Mouse (Mus musculus): ENCODE measurements around the gene Igfbp6. TPM values are rescaled to one million over a fixed set of nuclear protein-coding genes. Genes with fewer than 3 reads are reported as not detected.

Igfbp6 gene
- total and polyA plus RNA-seq, 3 experiments: 0.38 TPM; not detected in 2

- no peak for DNase-seq (ENCODE audit: extremely low read depth)
- Histone ChIP-seq H3K4me2 (ENCODE audit: insufficient read depth, low read depth, poor library complexity, severe bottlenecking) (no peak overlapping the region), H3K27me3 (replicated peaks) (peaks cover 36% of the 10 kb centered on the region), H3K36me3 (replicated peaks in 1 of 2; ENCODE audit: control insufficient read depth in 1 of 2, insufficient read depth in 1 of 2, low read length in 1 of 2) (peaks cover 42 to 58% of the 10 kb centered on the region in 2 experiments), H3K4me3 (replicated peaks in 1 of 3; ENCODE audit: low read depth in 2 of 3, low read length in 2 of 3, poor library complexity in 1 of 3) (no peak overlapping the region), H3K27ac (ENCODE audit: insufficient read depth, low read depth) (no peak overlapping the region), H3K79me2 (replicated peaks; ENCODE audit: control insufficient read depth, extremely low read depth, insufficient read depth, poor library complexity, severe bottlenecking) (peaks cover 3% of the 10 kb centered on the region; the same call in 1 of the 2 replicates), H3K4me1 (ENCODE audit: control insufficient read depth in 1 of 2, insufficient read depth in 2 of 2) (peaks cover 7 to 47% of the 10 kb centered on the region in 2 experiments), H3K9ac (ENCODE audit: insufficient read depth, low read depth) (no peak overlapping the region), H3K9me3 (replicated peaks; ENCODE audit: low read length) (no peaks in the 10 kb centered on the region)
- dilution Hi-C loops (cut with MboI; ENCODE audit: extremely low pct_ligation_motif_present, extremely low pct_unique_long_range_greater_than_20kb, low sequenced_read_pairs) (no loop called here), in situ Hi-C loops (cut with MboI; ENCODE audit: low pct_ligation_motif_present, low pct_unique_long_range_greater_than_20kb, low sequenced_read_pairs) (no loop called here)
- peak; percentile 94 for TF ChIP-seq POLR2AphosphoS2 (IDR thresholded peaks at IDR 0.05; ENCODE audit: low read depth, low read length)
- TF ChIP-seq POLR2A (IDR thresholded peaks at IDR 0.05; ENCODE audit: low read depth, low read length): 0 out of 2 replicates have a peak, but pooled peaks have one; percentile 11
- TF ChIP-seq BHLHE40 (IDR thresholded peaks at IDR 0.05; ENCODE audit: low read depth, low read length): no peak
These were observed 46.1 kb upstream of the Igfbp6 start for GRCm38 (mm10) chr15:102097991-102098555.

- Histone ChIP-seq H3K27me3 (replicated peaks) (peaks cover 48% of the 10 kb centered on the region), H3K27ac (ENCODE audit: insufficient read depth, low read depth) (no peak overlapping the region), H3K9me3 (replicated peaks; ENCODE audit: low read length) (no peaks in the 10 kb centered on the region), H3K9ac (ENCODE audit: insufficient read depth, low read depth) (no peak overlapping the region), H3K4me3 (replicated peaks in 1 of 3; ENCODE audit: low read depth in 2 of 3, low read length in 2 of 3, poor library complexity in 1 of 3) (no peak overlapping the region), H3K4me2 (ENCODE audit: insufficient read depth, low read depth, poor library complexity, severe bottlenecking) (no peak overlapping the region), H3K36me3 (replicated peaks in 1 of 2; ENCODE audit: control insufficient read depth in 1 of 2, insufficient read depth in 1 of 2, low read length in 1 of 2) (peaks cover 30 to 46% of the 10 kb centered on the region in 2 experiments), H3K79me2 (replicated peaks; ENCODE audit: control insufficient read depth, extremely low read depth, insufficient read depth, poor library complexity, severe bottlenecking) (no peaks in the 10 kb centered on the region), H3K4me1 (ENCODE audit: control insufficient read depth in 1 of 2, insufficient read depth in 2 of 2) (peaks cover 7 to 39% of the 10 kb centered on the region in 2 experiments)
- DNase-seq (ENCODE audit: extremely low read depth): no peak
- dilution Hi-C loops (cut with MboI; ENCODE audit: extremely low pct_ligation_motif_present, extremely low pct_unique_long_range_greater_than_20kb, low sequenced_read_pairs): no loop called here
- in situ Hi-C loops (cut with MboI; ENCODE audit: low pct_ligation_motif_present, low pct_unique_long_range_greater_than_20kb, low sequenced_read_pairs): no loop called here
- TF ChIP-seq TCF12 (IDR thresholded peaks at IDR 0.05; ENCODE audit: low read depth, low read length) (no peak), MYC (IDR thresholded peaks at IDR 0.05; ENCODE audit: low read depth, low read length) (no peak), CTCF (conservative IDR thresholded peaks at IDR 0.05 in 1 of 2, IDR thresholded peaks at IDR 0.05 in 1 of 2; ENCODE audit: low read depth in 2 of 2, low read length in 2 of 2) (no peak), MXI1 (IDR thresholded peaks at IDR 0.05; ENCODE audit: low read depth, low read length) (no peak), HCFC1 (IDR thresholded peaks at IDR 0.05; ENCODE audit: low read depth, low read length) (no peak)
These were observed 44.9 kb upstream of the Igfbp6 start for GRCm38 (mm10) chr15:102099260-102099659.

GRCm38 (mm10) chr15:102099771-102100160 lies 44.4 kb upstream of the Igfbp6 start:
- Histone ChIP-seq H3K36me3 (replicated peaks in 1 of 2; ENCODE audit: control insufficient read depth in 1 of 2, insufficient read depth in 1 of 2, low read length in 1 of 2) (peaks cover 25 to 41% of the 10 kb centered on the region in 2 experiments), H3K4me2 (ENCODE audit: insufficient read depth, low read depth, poor library complexity, severe bottlenecking) (peak overlapping the region; percentile 61), H3K27me3 (replicated peaks) (peaks cover 52% of the 10 kb centered on the region), H3K9me3 (replicated peaks; ENCODE audit: low read length) (no peaks in the 10 kb centered on the region), H3K4me1 (ENCODE audit: control insufficient read depth in 1 of 2, insufficient read depth in 2 of 2) (peaks cover 7 to 33% of the 10 kb centered on the region in 2 experiments), H3K9ac (ENCODE audit: insufficient read depth, low read depth) (peak overlapping the region; percentile 49), H3K79me2 (replicated peaks; ENCODE audit: control insufficient read depth, extremely low read depth, insufficient read depth, poor library complexity, severe bottlenecking) (no peaks in the 10 kb centered on the region), H3K4me3 (replicated peaks in 1 of 3; ENCODE audit: low read depth in 2 of 3, low read length in 2 of 3, poor library complexity in 1 of 3) (peak overlapping the region; percentile 26 to 62 (median 31)), H3K27ac (ENCODE audit: insufficient read depth, low read depth) (no peak overlapping the region)
- no peak for DNase-seq (ENCODE audit: extremely low read depth)
- TF ChIP-seq GABPA (IDR thresholded peaks at IDR 0.05; ENCODE audit: insufficient replicate concordance, low read depth, low read length): no peak
- no peak for TF ChIP-seq IRF4 (IDR thresholded peaks at IDR 0.05; ENCODE audit: low read depth, low read length)
- TF ChIP-seq NRF1 (IDR thresholded peaks at IDR 0.05; ENCODE audit: low read depth, low read length): no peak
- TF ChIP-seq CTCF (conservative IDR thresholded peaks at IDR 0.05 in 1 of 2, IDR thresholded peaks at IDR 0.05 in 1 of 2; ENCODE audit: low read depth in 2 of 2, low read length in 2 of 2): no peak
- TF ChIP-seq SMC3 (IDR thresholded peaks at IDR 0.05; ENCODE audit: low read depth, low read length): no peak
- no peak for TF ChIP-seq USF1 (IDR thresholded peaks at IDR 0.05; ENCODE audit: low read depth, low read length)
- no peak for TF ChIP-seq CHD1 (IDR thresholded peaks at IDR 0.05; ENCODE audit: low read depth, low read length)
- no peak for TF ChIP-seq HCFC1 (IDR thresholded peaks at IDR 0.05; ENCODE audit: low read depth, low read length)
- in situ Hi-C loops (cut with MboI; ENCODE audit: low pct_ligation_motif_present, low pct_unique_long_range_greater_than_20kb, low sequenced_read_pairs) (loop anchor here (5.0 kb wide), 1 partner anchor 38 kb away; the partner anchor contains the start of gene Spryd3), dilution Hi-C loops (cut with MboI; ENCODE audit: extremely low pct_ligation_motif_present, extremely low pct_unique_long_range_greater_than_20kb, low sequenced_read_pairs) (no loop called here)
